Mouse (Mus musculus) ES-Bruce4 (cell line): ENCODE results near the gene Six5. TPM values are rescaled to one million over a fixed set of nuclear protein-coding genes. Genes with fewer than 3 reads are reported as not detected.
"Not testable (repeated sequence)": the region's sequence is repeated elsewhere in the genome, so short reads cannot be mapped to it uniquely, and the experiment has no call there.

Experiments
- H3K27ac ChIP-seq: 2 replicates; pipeline ENCODE4 v1.5.1; 2012; ENCODE audit warnings: low read length, inconsistent platforms; ENCODE audit not compliant: insufficient read depth
- H3K27me3 ChIP-seq: 2 replicates; pipeline ENCODE4 v1.6.1; 2012; ENCODE audit warnings: mild to moderate bottlenecking, low read length, inconsistent platforms; ENCODE audit not compliant: control insufficient read depth, poor library complexity, insufficient read depth, severe bottlenecking
- H3K36me3 ChIP-seq: 2 replicates; pipeline ENCODE4 v1.6.1; 2012; ENCODE audit warnings: inconsistent platforms, mild to moderate bottlenecking, low read length, moderate library complexity; ENCODE audit not compliant: control insufficient read depth, poor library complexity, insufficient read depth, severe bottlenecking
- H3K4me1 ChIP-seq: one replicate; pipeline ENCODE4 v1.8.1; 2011; ENCODE audit warnings: low read length; ENCODE audit not compliant: control insufficient read depth, insufficient read depth
- H3K4me3 ChIP-seq: 2 replicates; pipeline ENCODE4 v1.5.1; 2011; ENCODE audit warnings: low read depth, mild to moderate bottlenecking, low read length
- H3K9ac ChIP-seq: 2 replicates; pipeline ENCODE4 v1.6.1; 2012; ENCODE audit warnings: low read depth, mild to moderate bottlenecking, inconsistent platforms; ENCODE audit not compliant: poor library complexity, severe bottlenecking
- H3K9me3 ChIP-seq: replicated peaks from 2 replicates; pipeline ENCODE4 v1.6.1; 2012; ENCODE audit warnings: mild to moderate bottlenecking, low read length, inconsistent platforms; ENCODE audit not compliant: control insufficient read depth, poor library complexity, insufficient read depth, severe bottlenecking
- CTCF ChIP-seq: IDR thresholded peaks from one replicate; pipeline ENCODE4 v1.8.1; 2011; ENCODE audit warnings: low read depth, low read length
- EP300 ChIP-seq: IDR thresholded peaks from 2 replicates; pipeline ENCODE4 v1.6.1; 2011; ENCODE audit warnings: low read depth, low read length; ENCODE audit not compliant: insufficient read depth
- POLR2A ChIP-seq: IDR thresholded peaks from one replicate; pipeline ENCODE4 v1.8.1; 2011; ENCODE audit warnings: low read length; ENCODE audit not compliant: insufficient read depth
- polyA plus RNA-seq: library from polyadenylated mRNA; stranded (reverse); fragments of >200 nt; gene quantifications from 2 replicates; pipeline ENCODE4 v1.2.4, GENCODE M21; 2011; ENCODE audit warnings: low read depth; ENCODE audit not compliant: missing spikeins, insufficient read depth, insufficient read length

Six5 gene
- polyA plus RNA-seq, 1 experiment, result 2.7 TPM

DNA sequence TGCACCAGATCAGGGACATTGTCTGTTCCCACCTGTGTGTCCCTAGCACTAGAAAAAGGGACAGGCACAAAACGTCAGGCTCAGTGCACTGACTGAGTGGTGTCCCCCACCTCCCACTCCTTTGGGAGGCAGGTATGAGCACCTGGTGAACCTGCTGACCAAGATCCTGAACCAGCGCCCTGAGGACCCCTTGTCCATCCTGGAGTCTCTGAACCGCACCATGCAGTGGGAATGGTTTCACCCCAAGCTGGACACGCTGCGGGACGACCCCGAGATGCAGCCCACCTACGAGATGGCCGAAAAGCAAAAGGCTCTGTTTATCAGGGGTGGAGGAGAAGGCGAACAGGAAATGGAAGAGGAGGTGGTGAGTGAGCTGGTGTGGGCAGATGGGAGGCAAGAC lies 37.0 kb upstream of the Six5 start:
- Histone ChIP-seq H3K4me1 (no peaks in the 10 kb centered on the region), H3K9ac (no peak overlapping the region), H3K36me3 (no peaks in the 10 kb centered on the region), H3K27me3 (no peaks in the 10 kb centered on the region), H3K4me3 (no peak overlapping the region), H3K9me3 (no peaks in the 10 kb centered on the region), H3K27ac (no peak overlapping the region)
- TF ChIP-seq EP300 (no peak), POLR2A (no peak), CTCF (no peak)

DNA sequence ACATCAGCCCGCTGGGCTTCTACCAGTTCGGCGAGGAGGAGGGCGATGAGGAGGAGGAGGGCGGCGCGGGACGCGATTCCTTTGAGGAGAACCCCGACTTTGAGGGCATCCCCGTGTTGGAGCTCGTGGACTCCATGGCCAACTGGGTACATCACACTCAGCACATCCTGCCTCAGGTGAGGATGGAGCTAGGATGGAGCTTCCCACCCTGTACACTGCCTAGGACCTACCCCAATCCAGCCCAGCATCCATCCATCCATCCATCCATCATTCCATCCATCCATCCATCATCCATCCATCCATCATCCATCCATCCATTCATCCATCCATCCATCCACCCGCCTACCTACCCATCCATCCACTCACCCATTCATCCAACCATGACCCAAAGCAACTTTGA lies 28.5 kb upstream of the Six5 start:
- H3K4me3 ChIP-seq, result peak overlapping the region; percentile 38
- H3K9ac ChIP-seq, result no peak overlapping the region
- H3K27me3 ChIP-seq, result no peaks in the 10 kb centered on the region
- H3K36me3 ChIP-seq, result no peaks in the 10 kb centered on the region
- H3K27ac ChIP-seq, result no peak overlapping the region
- TF ChIP-seq EP300 (no peak), POLR2A (no peak)
- no peaks in the 10 kb centered on the region for H3K4me1 ChIP-seq
- no peaks in the 10 kb centered on the region for H3K9me3 ChIP-seq

DNA sequence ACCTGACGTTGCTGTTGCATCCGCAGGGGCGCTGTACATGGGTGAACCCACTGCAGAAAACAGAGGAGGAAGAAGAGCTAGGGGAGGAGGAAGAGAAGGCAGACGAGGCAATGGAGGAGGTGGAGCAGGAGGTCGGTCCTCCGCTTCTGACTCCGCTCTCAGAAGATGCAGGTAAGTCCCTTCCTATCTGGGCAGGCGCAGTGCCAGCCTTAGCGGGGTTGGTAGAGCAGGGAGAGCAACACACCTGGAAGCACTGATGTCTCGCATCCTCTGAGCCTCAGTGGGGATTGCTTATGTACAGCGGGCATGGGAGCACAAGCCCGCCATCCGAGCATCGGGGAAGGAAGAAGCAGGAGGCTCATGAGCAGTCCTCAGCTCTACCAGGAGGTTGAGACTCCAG lies 27.3 kb upstream of the Six5 start:
- H3K4me1 ChIP-seq, result no peaks in the 10 kb centered on the region
- no peak overlapping the region for H3K27ac ChIP-seq
- no peaks in the 10 kb centered on the region for H3K36me3 ChIP-seq
- TF ChIP-seq CTCF (no peak), EP300 (no peak), POLR2A (no peak)
- no peaks in the 10 kb centered on the region for H3K27me3 ChIP-seq
- no peaks in the 10 kb centered on the region for H3K9me3 ChIP-seq
- no peak overlapping the region for H3K9ac ChIP-seq
- H3K4me3 ChIP-seq, result no peak overlapping the region

DNA sequence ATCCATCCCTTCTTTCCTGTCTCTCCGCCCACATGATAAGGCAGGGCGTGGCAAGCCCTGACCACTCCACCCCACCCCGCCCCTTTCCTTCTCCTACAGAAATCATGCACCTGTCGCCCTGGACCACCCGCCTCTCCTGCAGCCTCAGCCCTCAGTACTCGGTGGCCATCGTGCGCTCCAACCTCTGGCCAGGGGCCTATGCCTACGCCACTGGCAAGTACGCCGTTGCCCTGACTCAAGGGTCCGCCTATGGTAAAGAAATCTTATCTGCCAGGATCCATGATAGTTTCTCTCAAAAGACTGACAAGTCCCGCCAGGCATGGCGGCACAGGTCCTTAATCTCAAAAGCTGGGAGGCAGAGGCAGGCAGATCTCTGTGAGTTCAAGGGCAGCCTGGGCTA lies 26.5 kb upstream of the Six5 start:
- no peaks in the 10 kb centered on the region for H3K9me3 ChIP-seq
- peak overlapping the region; percentile 34 for H3K4me3 ChIP-seq
- no peaks in the 10 kb centered on the region for H3K27me3 ChIP-seq
- H3K27ac ChIP-seq, result no peak overlapping the region
- no peak for TF ChIP-seq POLR2A
- TF ChIP-seq EP300, result no peak
- TF ChIP-seq CTCF, result no peak
- no peak overlapping the region for H3K9ac ChIP-seq
- H3K36me3 ChIP-seq, result no peaks in the 10 kb centered on the region
- no peaks in the 10 kb centered on the region for H3K4me1 ChIP-seq

DNA sequence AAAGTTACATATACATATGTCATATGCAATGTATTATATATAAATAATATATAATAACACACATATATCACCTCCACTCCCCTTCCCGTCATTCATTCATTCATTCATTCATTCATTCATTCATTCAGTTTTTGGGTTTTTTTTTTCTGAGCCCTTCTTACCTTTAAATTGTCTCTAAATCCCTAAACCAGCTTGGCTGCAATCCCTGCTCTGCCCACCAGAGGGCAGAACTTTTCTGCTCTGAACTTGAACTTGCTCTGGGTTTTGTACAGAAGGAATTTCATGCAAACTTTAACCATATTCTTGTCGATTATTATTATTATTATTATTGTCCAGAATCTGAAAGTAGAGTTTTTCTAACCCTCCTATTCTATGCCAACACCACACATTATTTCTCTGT lies 25.7 kb upstream of the Six5 start:
- H3K36me3 ChIP-seq, result no peaks in the 10 kb centered on the region
- no peaks in the 10 kb centered on the region for H3K9me3 ChIP-seq
- no peak overlapping the region for H3K4me3 ChIP-seq
- no peak overlapping the region for H3K27ac ChIP-seq
- TF ChIP-seq POLR2A (no peak), CTCF (peak; percentile 41)
- no peak overlapping the region for H3K9ac ChIP-seq
- H3K4me1 ChIP-seq, result no peaks in the 10 kb centered on the region
- H3K27me3 ChIP-seq, result no peaks in the 10 kb centered on the region

DNA sequence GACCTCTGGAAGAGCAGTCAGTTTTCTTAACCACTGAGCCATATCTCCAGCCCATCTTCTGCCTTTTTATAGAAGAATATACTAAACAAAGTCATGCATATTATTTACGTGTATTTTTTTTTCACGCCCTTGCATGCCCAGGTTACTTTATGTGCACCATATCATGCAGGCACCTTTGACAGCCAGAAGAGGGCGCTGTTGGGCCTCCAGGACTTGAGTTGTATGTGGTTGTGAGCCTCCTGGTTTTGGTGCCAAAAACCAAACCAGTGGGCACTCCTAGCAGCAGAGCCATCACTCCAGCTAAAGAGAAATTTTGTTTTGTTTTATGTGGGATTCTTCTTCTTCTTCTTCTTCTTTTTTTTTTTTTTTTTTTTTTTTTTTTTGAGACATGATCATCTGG lies 24.9 kb upstream of the Six5 start:
- Histone ChIP-seq H3K4me3 (no peak overlapping the region), H3K9me3 (no peaks in the 10 kb centered on the region), H3K4me1 (no peaks in the 10 kb centered on the region), H3K27me3 (no peaks in the 10 kb centered on the region), H3K36me3 (no peaks in the 10 kb centered on the region), H3K27ac (no peak overlapping the region), H3K9ac (no peak overlapping the region)
- TF ChIP-seq CTCF (peak; percentile 85), EP300 (no peak)

DNA sequence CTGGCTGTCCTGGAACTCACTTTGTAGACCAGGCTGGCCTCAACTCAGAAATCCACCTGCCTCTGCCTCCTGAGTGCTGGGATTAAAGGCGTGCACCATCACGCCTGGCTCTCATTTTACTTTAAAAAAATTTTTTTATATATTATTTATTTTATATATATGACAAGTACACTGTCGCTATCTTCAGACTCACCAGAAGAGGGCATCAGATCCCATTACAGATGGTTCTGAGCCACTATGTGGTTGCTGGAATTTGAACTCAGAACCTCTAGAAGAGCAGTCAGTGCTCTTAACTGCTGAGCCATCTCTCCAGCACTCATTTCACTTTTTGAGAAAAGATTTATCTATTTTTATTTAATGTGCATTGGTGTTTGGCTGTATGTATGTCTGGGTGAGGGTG lies 23.4 kb upstream of the Six5 start:
- H3K9ac ChIP-seq, H3K4me3 ChIP-seq, H3K27me3 ChIP-seq, H3K36me3 ChIP-seq, H3K9me3 ChIP-seq, H3K27ac ChIP-seq, H3K4me1 ChIP-seq: not testable (repeated sequence)
